Mouse (Mus musculus): Measurements from ENCODE around the gene C8g. TPM values are rescaled to one million over a fixed set of nuclear protein-coding genes. Genes with fewer than 3 reads are reported as not detected.
A peak's percentile ranks its signal among the peaks of the same experiment; 100 is the strongest.

Gene C8g
- total and polyA plus RNA-seq, 2 experiments from 2014 or later, result 0.58 to 6.5 TPM

DNA sequence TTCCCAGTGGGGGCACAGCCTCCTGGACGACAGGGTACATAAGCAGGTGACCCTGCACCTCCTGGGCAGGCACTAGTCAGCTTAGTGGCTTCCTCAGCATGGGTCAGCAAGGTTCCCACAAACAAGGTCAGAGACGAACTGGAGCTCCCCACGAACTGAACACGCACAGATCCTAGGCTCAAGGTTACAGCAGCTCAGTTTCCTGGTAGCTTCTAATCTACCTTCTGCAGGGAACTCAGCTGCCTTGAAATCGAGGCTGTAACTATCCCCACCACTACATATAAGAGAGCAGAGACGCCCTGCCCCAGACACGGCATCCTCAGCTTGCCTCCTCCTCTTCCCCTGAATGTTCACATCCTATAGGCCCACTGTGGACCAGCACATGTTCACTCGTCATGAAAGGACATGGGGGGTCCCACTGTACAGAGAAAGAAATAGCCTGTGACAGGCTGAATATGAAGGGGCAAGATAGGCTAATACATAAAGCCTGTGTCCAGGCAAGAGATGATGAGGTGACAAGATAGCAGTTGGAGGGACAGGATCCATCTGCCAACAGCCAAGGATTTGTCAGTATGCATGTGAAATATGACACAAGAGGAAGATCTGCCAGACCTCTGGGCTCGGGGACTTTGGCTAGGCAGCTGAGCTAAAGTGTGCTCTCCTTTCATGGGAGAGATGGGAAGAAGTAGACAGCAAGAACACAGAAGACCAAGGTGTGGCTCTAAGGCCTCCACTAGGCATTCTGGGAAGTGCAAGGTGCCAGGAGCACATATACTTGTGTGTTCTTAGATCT is 25.2 kb upstream of the C8g start:
- Histone ChIP-seq H3K27me3 (ENCODE audit: insufficient read depth, low read length) (no peaks in the 10 kb centered on the region), H3K4me3 (ENCODE audit: low read length) (no peak overlapping the region)

DNA sequence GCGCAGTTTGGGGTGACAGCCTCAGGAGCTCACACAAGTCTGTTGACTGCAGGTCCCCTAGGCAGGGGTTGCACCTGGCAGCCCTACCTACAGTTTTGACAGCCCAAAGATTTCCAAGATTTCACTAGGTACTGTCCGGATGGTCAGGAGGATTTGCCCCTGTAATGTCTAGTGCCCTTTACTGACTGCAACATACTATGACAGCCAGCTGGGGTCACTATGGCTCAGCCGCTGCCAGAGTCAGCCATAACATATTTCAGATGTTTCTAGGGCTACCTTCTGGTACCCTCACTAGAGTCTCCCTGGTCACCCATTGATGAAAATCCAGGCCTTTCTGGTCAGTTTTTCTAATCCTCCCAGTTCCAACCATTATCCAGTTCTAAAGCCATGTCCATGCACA is 8.4 kb upstream of the C8g start:
- H3K4me2 ChIP-seq (ENCODE audit: low read depth, low read length), result no peak overlapping the region
- ATAC-seq (no peak), DNase-seq (ENCODE audit: low spot score) (no peak)
- H3K4me1 ChIP-seq (ENCODE audit: insufficient read depth, low read length), result no peaks in the 10 kb centered on the region
- H3K9me3 ChIP-seq (ENCODE audit: low read length), result no peaks in the 10 kb centered on the region
- no peak overlapping the region for H3K9ac ChIP-seq (replicated peaks; ENCODE audit: low read length)
- peaks cover 6% of the 10 kb centered on the region; the same call in 1 of the 2 replicates for H3K36me3 ChIP-seq (ENCODE audit: insufficient read depth, low read length)
- WGBS, result 58% methylated on average over 3 of the region's 3 CpGs
- no peak overlapping the region for H3K27ac ChIP-seq
- H3K27me3 ChIP-seq (ENCODE audit: insufficient read depth, low read length), result no peaks in the 10 kb centered on the region
- TF ChIP-seq CTCF (IDR thresholded peaks at IDR 0.05; ENCODE audit: low read depth), result peak; percentile 56
- H3K4me3 ChIP-seq (ENCODE audit: low read length), result no peak overlapping the region

More for the DNA sequence above, 25.2 kb upstream of the C8g start:
- no peaks in the 10 kb centered on the region for H3K4me1 ChIP-seq (ENCODE audit: insufficient read depth, low read length)
- no peaks in the 10 kb centered on the region for H3K9me3 ChIP-seq (ENCODE audit: low read length)
- no peak overlapping the region for H3K27ac ChIP-seq
- TF ChIP-seq CTCF (IDR thresholded peaks at IDR 0.05; ENCODE audit: low read depth), result no peak
- no peak overlapping the region for H3K9ac ChIP-seq (replicated peaks; ENCODE audit: low read length)
- ATAC-seq (no peak), DNase-seq (ENCODE audit: low spot score) (no peak)
- 91% methylated on average over 9 of the region's 9 CpGs for WGBS
- peaks cover 52% of the 10 kb centered on the region for H3K36me3 ChIP-seq (ENCODE audit: insufficient read depth, low read length)
- no peak overlapping the region for H3K4me2 ChIP-seq (ENCODE audit: low read depth, low read length)

DNA sequence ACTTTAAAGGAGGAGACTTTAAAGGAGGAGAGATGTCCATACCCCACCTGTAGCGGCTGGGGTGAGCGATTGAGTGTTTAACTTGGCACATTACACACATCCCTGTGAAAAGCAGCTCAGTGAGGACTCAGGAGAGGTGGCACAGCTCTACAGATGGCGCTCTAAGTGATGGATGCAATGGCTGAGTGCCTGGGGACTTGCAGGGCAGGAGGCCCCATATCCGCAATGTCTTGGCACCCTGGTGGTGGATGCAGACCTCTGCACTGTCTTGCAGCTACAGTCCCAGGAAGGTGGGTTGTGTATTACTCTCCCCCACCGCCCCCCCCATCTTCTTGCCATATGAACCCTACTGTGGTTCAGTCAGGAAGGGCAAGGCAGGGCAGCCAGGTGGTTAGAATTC is 5.4 kb upstream of the C8g start:
- Histone ChIP-seq H3K4me3 (ENCODE audit: low read length) (no peak overlapping the region), H3K27ac (no peak overlapping the region), H3K9me3 (ENCODE audit: low read length) (no peaks in the 10 kb centered on the region), H3K36me3 (ENCODE audit: insufficient read depth, low read length) (peaks cover 28% of the 10 kb centered on the region; the same call in 1 of the 2 replicates), H3K4me2 (ENCODE audit: low read depth, low read length) (no peak overlapping the region), H3K27me3 (ENCODE audit: insufficient read depth, low read length) (no peaks in the 10 kb centered on the region), H3K4me1 (ENCODE audit: insufficient read depth, low read length) (0 out of 2 replicates have a peak, but pooled peaks cover under 1% of the 10 kb centered on the region), H3K9ac (replicated peaks; ENCODE audit: low read length) (no peak overlapping the region)
- peak; percentile 32 for DNase-seq (ENCODE audit: low spot score)
- 36% methylated on average over 5 of the region's 5 CpGs for WGBS
- no peak; the same call in 1 of the 2 replicates for ATAC-seq
- peak; percentile 50 for TF ChIP-seq CTCF (IDR thresholded peaks at IDR 0.05; ENCODE audit: low read depth)

- TF ChIP-seq CTCF (IDR thresholded peaks at IDR 0.05; ENCODE audit: low read depth), result no peak
- H3K4me1 ChIP-seq (ENCODE audit: insufficient read depth, low read length), result peaks cover 9% of the 10 kb centered on the region
- 87% methylated on average over 4 of the region's 4 CpGs for WGBS
- H3K27ac ChIP-seq, result no peak overlapping the region
- no peak for ATAC-seq
- H3K36me3 ChIP-seq (ENCODE audit: insufficient read depth, low read length), result peaks cover 28% of the 10 kb centered on the region; the same call in 1 of the 2 replicates
- no peak overlapping the region for H3K9ac ChIP-seq (replicated peaks; ENCODE audit: low read length)
- no peaks in the 10 kb centered on the region for H3K9me3 ChIP-seq (ENCODE audit: low read length)
- no peak overlapping the region for H3K4me3 ChIP-seq (ENCODE audit: low read length)
- no peak overlapping the region for H3K4me2 ChIP-seq (ENCODE audit: low read depth, low read length)
- no peak for DNase-seq (ENCODE audit: low spot score)
- H3K27me3 ChIP-seq (ENCODE audit: insufficient read depth, low read length), result no peaks in the 10 kb centered on the region
Observed at GRCm38 (mm10) chr2:25505860-25506259, 4.3 kb upstream of the C8g start.

GRCm38 (mm10) chr2:25505000-25505399 is 3.5 kb upstream of the C8g start:
- no peak overlapping the region for H3K4me2 ChIP-seq (ENCODE audit: low read depth, low read length)
- no peak overlapping the region for H3K4me3 ChIP-seq (ENCODE audit: low read length)
- ATAC-seq, result no peak
- no peak for DNase-seq (ENCODE audit: low spot score)
- H3K27ac ChIP-seq, result no peak overlapping the region
- no peaks in the 10 kb centered on the region for H3K27me3 ChIP-seq (ENCODE audit: insufficient read depth, low read length)
- H3K36me3 ChIP-seq (ENCODE audit: insufficient read depth, low read length), result peaks cover 28% of the 10 kb centered on the region; the same call in 1 of the 2 replicates
- no peak overlapping the region for H3K9ac ChIP-seq (replicated peaks; ENCODE audit: low read length)
- no peak for TF ChIP-seq CTCF (IDR thresholded peaks at IDR 0.05; ENCODE audit: low read depth)
- 88% methylated on average over 1 of the region's 1 CpGs for WGBS
- H3K4me1 ChIP-seq (ENCODE audit: insufficient read depth, low read length), result peaks cover 13% of the 10 kb centered on the region
- H3K9me3 ChIP-seq (ENCODE audit: low read length), result no peaks in the 10 kb centered on the region

DNA sequence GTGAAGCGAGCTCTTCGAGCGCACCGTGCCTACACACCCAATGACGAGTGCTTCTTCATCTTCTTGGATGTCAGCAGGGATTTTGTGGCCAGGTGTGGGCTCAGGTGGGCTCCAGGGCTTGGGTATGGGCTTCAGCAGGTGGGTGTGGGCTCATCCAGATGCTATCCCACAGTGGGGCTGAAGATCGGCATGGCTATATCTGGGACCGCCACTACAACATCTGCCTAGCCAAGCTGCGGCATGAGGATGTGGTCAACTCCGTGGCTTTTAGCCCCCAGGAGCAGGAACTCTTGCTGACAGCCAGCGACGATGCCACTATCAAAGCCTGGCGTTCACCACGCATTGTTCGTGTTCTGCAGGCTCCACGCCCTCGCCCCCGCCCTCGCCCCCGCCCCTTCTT is 3.0 kb upstream of the C8g start:
- no peak for TF ChIP-seq CTCF (IDR thresholded peaks at IDR 0.05; ENCODE audit: low read depth)
- Histone ChIP-seq H3K27me3 (ENCODE audit: insufficient read depth, low read length) (no peaks in the 10 kb centered on the region), H3K9ac (replicated peaks; ENCODE audit: low read length) (no peak overlapping the region), H3K4me1 (ENCODE audit: insufficient read depth, low read length) (peaks cover 14% of the 10 kb centered on the region), H3K27ac (no peak overlapping the region), H3K4me3 (ENCODE audit: low read length) (no peak overlapping the region), H3K9me3 (ENCODE audit: low read length) (no peaks in the 10 kb centered on the region), H3K4me2 (ENCODE audit: low read depth, low read length) (no peak overlapping the region), H3K36me3 (ENCODE audit: insufficient read depth, low read length) (peaks cover 28% of the 10 kb centered on the region; the same call in 1 of the 2 replicates)
- ATAC-seq (no peak), DNase-seq (ENCODE audit: low spot score) (no peak)
- WGBS, result 95% methylated on average over 19 of the region's 19 CpGs

DNA sequence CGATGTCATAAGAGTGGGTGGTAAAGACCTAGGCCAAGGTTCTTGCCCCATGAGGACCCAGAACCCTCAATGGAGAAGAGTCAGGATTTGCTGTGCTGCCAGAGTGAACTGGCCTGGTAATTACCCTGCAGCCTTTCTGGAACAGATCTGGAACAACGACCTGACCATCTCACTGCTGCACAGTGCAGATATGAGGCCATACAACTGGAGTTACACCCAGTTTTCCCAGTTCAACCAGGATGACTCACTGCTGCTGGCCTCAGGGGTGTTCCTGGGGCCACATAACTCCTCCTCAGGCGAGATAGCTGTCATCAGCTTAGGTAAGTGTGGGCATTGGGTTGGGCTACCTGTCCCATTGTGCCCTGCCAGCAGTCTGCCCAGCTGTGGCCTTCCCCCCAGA is 1.2 kb upstream of the C8g start:
- no peak for TF ChIP-seq CTCF (IDR thresholded peaks at IDR 0.05; ENCODE audit: low read depth)

More for the DNA sequence above, 1.2 kb upstream of the C8g start:
- Histone ChIP-seq H3K9me3 (ENCODE audit: low read length) (no peaks in the 10 kb centered on the region), H3K4me1 (ENCODE audit: insufficient read depth, low read length) (peaks cover 14% of the 10 kb centered on the region), H3K36me3 (ENCODE audit: insufficient read depth, low read length) (peaks cover 28% of the 10 kb centered on the region; the same call in 1 of the 2 replicates), H3K4me3 (ENCODE audit: low read length) (no peak overlapping the region), H3K27me3 (ENCODE audit: insufficient read depth, low read length) (no peaks in the 10 kb centered on the region), H3K9ac (replicated peaks; ENCODE audit: low read length) (no peak overlapping the region), H3K4me2 (ENCODE audit: low read depth, low read length) (no peak overlapping the region), H3K27ac (no peak overlapping the region)
- 84% methylated on average over 3 of the region's 3 CpGs for WGBS
- DNase-seq (ENCODE audit: low spot score) (no peak), ATAC-seq (no peak)

All from hindbrain, postnatal 0 days (tissue).